Mouse (Mus musculus) hindbrain, postnatal 0 days (tissue): ENCODE measurements around the gene Olfr282. TPM values are rescaled to one million over a fixed set of nuclear protein-coding genes. Genes with fewer than 3 reads are reported as not detected.

Source experiments
- ATAC-seq: fragments of 200-750 bp; cut with Nextera tagmentation; 2 replicates; pipeline ENCODE4 v1.8.0; 2017; ENCODE audit warnings: mild to moderate bottlenecking, moderate TSS enrichment, moderate library complexity
- DNase-seq: peaks from one replicate; pipeline ENCODE4 v3.0.0-alpha.2; 2015; ENCODE audit warnings: low spot score
- H3K27ac ChIP-seq: fragments of 300-500 bp; sonication (generic); 2 replicates; pipeline ENCODE4 v1.5.1; 2014; ENCODE audit warnings: mild to moderate bottlenecking
- H3K27me3 ChIP-seq: fragments of 300-500 bp; sonication (generic); 2 replicates; pipeline ENCODE4 v1.6.1; 2014; ENCODE audit warnings: low read length, mixed read lengths; ENCODE audit not compliant: insufficient read depth
- H3K36me3 ChIP-seq: fragments of 300-500 bp; sonication (generic); 2 replicates; pipeline ENCODE4 v1.6.1; 2014; ENCODE audit warnings: low read length, mixed read lengths; ENCODE audit not compliant: insufficient read depth
- H3K4me1 ChIP-seq: fragments of 300-500 bp; sonication (generic); 2 replicates; pipeline ENCODE4 v1.6.1; 2014; ENCODE audit warnings: antibody characterized with exemption, low read length, mixed read lengths; ENCODE audit not compliant: insufficient read depth
- H3K4me2 ChIP-seq: fragments of 300-500 bp; sonication (generic); 2 replicates; pipeline ENCODE4 v1.6.1; 2014; ENCODE audit warnings: low read depth, mild to moderate bottlenecking, low read length, moderate library complexity, mixed read lengths
- H3K4me3 ChIP-seq: fragments of 300-500 bp; sonication (generic); 2 replicates; pipeline ENCODE4 v1.5.1; 2014; ENCODE audit warnings: low read length
- H3K9ac ChIP-seq: fragments of 300-500 bp; sonication (generic); replicated peaks from 2 replicates; pipeline ENCODE4 v1.6.1; 2014; ENCODE audit warnings: mild to moderate bottlenecking, low read length, moderate library complexity, mixed read lengths
- H3K9me3 ChIP-seq: fragments of 300-500 bp; sonication (generic); 2 replicates; pipeline ENCODE4 v1.6.1; 2016; ENCODE audit warnings: low read length, mixed read lengths
- CTCF ChIP-seq: IDR thresholded peaks from 2 replicates; pipeline ENCODE4 v1.5.1; 2016; ENCODE audit warnings: antibody characterized with exemption, control low read depth, low read depth
- WGBS: fragments of 180-500 bp; shearing (Covaris S2); extraction: QIAGEN DNeasy Blood & Tissue Kit; methylation state at CpG from one replicate; pipeline ENCODE4 v1.1.7; 2014; 5-methylcytosine and 5-hydroxymethylcytosine counted together
- polyA plus RNA-seq: library from polyadenylated mRNA; unstranded; fragments of >200 nt; fragmentation: Nextera tagmentation; extraction: Ambion mirVana; gene quantifications from 2 replicates; pipeline ENCODE4 v1.2.1, GENCODE M21; 2015
- total RNA-seq: library from RNA; depleted of rRNA; stranded (reverse); fragments of >200 nt; gene quantifications from 2 replicates; pipeline ENCODE4 v1.2.3, GENCODE M21; 2014

The Olfr282 gene
- total and polyA plus RNA-seq, 2 experiments from 2014 or later = not detected

DNA sequence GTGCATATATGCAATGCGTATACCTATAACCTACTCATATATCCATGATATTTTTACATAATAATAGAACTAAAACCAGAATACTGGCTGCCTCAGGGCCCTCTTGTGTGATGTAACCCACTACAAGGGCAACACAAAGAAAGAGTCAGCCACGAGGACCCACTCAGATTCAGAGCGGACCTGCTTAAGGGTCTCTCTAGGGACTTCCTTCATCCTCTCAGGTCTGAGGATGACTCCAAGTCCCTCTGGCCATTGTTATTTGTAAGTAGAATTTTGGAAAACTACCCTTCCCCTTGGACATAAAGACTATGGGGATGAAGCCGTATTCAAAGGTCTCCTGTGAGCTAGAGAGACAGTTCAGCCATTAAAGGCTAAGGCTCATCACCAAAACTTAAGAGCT, 38.6 kb downstream of the Olfr282 start, which contains the start of gene OR5BS1P:
OR5BS1P (plus strand) TSS at position 301 of the 400 bp plus-strand sequence.
- no peak for TF ChIP-seq CTCF
- 89% methylated on average over 4 of the region's 4 CpGs for WGBS
- Histone ChIP-seq H3K27me3 (no peaks in the 10 kb centered on the region), H3K9me3 (no peaks in the 10 kb centered on the region), H3K36me3 (no peaks in the 10 kb centered on the region), H3K4me3 (no peak within 1 kb of the TSS), H3K9ac (no peak within 1 kb of the TSS), H3K27ac (no peak within 1 kb of the TSS), H3K4me1 (no peaks in the 10 kb centered on the region), H3K4me2 (no peak within 1 kb of the TSS)
- DNase-seq (no peak), ATAC-seq (no peak)

DNA sequence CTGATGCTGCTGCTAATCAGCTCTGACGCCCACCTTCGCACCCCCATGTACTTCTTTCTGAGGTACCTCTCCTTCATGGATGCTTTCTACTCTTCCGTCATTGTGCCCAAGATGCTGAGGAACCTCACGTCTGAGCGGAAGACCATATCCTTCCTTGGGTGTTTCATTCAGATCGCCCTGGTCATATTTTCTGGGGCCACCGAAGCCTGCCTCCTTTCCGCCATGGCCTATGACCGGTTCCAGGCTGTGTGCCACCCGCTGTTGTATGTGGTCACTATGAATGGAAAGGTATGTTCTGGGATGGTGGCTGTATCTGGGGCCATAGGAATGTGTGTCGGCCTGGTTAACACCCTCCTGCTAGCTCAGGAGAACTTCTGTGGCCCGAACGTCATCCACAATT, 40.5 kb downstream of the Olfr282 start:
- no peaks in the 10 kb centered on the region for H3K4me1 ChIP-seq
- H3K36me3 ChIP-seq = no peaks in the 10 kb centered on the region
- ATAC-seq (no peak), DNase-seq (no peak)
- no peak overlapping the region for H3K27ac ChIP-seq
- whole genome bisulfite sequencing = 91% methylated on average over 13 of the region's 13 CpGs
- no peak overlapping the region for H3K4me3 ChIP-seq
- no peak overlapping the region for H3K9ac ChIP-seq
- no peak for TF ChIP-seq CTCF
- H3K4me2 ChIP-seq = no peak overlapping the region
- no peaks in the 10 kb centered on the region for H3K27me3 ChIP-seq
- no peaks in the 10 kb centered on the region for H3K9me3 ChIP-seq

- Histone ChIP-seq H3K27ac (no peak overlapping the region), H3K4me1 (no peaks in the 10 kb centered on the region), H3K9me3 (no peaks in the 10 kb centered on the region), H3K9ac (no peak overlapping the region), H3K4me3 (no peak overlapping the region), H3K27me3 (no peaks in the 10 kb centered on the region), H3K36me3 (no peaks in the 10 kb centered on the region), H3K4me2 (no peak overlapping the region)
- TF ChIP-seq CTCF = no peak
- DNase-seq (no peak), ATAC-seq (no peak)
- 81% methylated on average over 10 of the region's 10 CpGs for WGBS
Observed at GRCm38 (mm10) chr15:98474958-98475357, 43.9 kb downstream of the Olfr282 start.

DNA sequence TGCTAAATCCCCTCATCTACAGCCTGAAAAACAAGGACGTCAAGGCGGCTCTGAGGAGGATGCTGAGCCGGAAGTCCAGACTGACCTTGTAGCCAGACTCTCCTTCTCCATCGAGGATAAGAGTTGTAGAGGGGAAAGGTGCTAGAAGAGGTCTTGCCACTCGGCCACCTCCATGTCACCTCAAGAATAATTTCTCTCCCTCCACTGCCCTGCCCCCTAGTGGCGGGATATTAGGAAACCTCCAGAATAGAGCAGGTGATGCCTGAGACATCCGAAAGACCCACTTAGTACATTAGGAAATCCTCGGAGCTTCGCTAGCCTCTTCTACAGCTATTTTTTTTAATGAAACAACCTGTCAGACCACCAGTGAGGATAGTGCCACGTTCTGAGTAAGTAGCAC, 44.4 kb downstream of the Olfr282 start:
- ATAC-seq (no peak), DNase-seq (no peak)
- 56% methylated on average over 10 of the region's 10 CpGs for WGBS
- Histone ChIP-seq H3K27me3 (no peaks in the 10 kb centered on the region), H3K27ac (no peak overlapping the region), H3K4me2 (no peak overlapping the region), H3K4me1 (no peaks in the 10 kb centered on the region), H3K9me3 (no peaks in the 10 kb centered on the region), H3K9ac (no peak overlapping the region), H3K36me3 (no peaks in the 10 kb centered on the region), H3K4me3 (no peak overlapping the region)
- TF ChIP-seq CTCF = peak; percentile 57

DNA sequence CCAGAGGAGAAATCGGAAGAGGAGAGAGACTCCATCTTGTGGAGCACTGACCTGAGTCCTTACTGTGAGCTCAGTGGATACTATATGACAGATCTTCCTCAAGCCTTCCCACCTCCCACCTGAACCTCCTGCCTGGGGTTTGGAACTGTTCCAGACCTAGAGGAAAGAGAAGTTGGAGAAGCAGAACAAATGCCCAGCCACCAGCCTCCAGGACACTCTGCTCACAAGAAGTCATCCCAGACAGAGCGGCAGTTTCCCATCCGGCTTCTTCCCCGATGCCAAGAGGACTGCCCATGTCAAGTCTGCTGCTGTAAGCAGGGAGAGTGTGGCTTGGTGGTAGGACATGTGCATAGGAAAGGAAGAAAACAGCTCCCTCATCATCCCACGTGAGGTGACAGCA, 45.3 kb downstream of the Olfr282 start:
- H3K4me2 ChIP-seq = no peak overlapping the region
- H3K36me3 ChIP-seq = no peaks in the 10 kb centered on the region
- no peaks in the 10 kb centered on the region for H3K4me1 ChIP-seq
- DNase-seq = no peak
- H3K4me3 ChIP-seq = no peak overlapping the region
- no peaks in the 10 kb centered on the region for H3K27me3 ChIP-seq
- no peak for ATAC-seq
- H3K9ac ChIP-seq = no peak overlapping the region
- 64% methylated on average over 5 of the region's 5 CpGs for WGBS
- H3K9me3 ChIP-seq = no peaks in the 10 kb centered on the region
- no peak overlapping the region for H3K27ac ChIP-seq
- no peak for TF ChIP-seq CTCF

GRCm38 (mm10) chr15:98479568-98480102, 48.6 kb downstream of the Olfr282 start:
- no peaks in the 10 kb centered on the region for H3K27me3 ChIP-seq
- no peak overlapping the region for H3K27ac ChIP-seq
- TF ChIP-seq CTCF = no peak
- H3K4me3 ChIP-seq = no peak overlapping the region
- H3K4me2 ChIP-seq = no peak overlapping the region
- no peak overlapping the region for H3K9ac ChIP-seq
- WGBS = 77% methylated on average over 7 of the region's 7 CpGs
- ATAC-seq = no peak
- H3K36me3 ChIP-seq = no peaks in the 10 kb centered on the region
- H3K9me3 ChIP-seq = no peaks in the 10 kb centered on the region
- DNase-seq = no peak
- peaks cover 3% of the 10 kb centered on the region; the same call in 1 of the 2 replicates for H3K4me1 ChIP-seq

GRCm38 (mm10) chr15:98482701-98483100, 51.7 kb downstream of the Olfr282 start, which contains the start of gene Lalba:
Gene Lalba, minus strand, starts transcription at chr15:98482721.
- TF ChIP-seq CTCF = no peak
- ATAC-seq (no peak), DNase-seq (no peak)
- H3K27me3 ChIP-seq = no peaks in the 10 kb centered on the region
- H3K36me3 ChIP-seq = no peaks in the 10 kb centered on the region
- H3K4me3 ChIP-seq = no peak within 1 kb of the TSS
- H3K4me2 ChIP-seq = no peak within 1 kb of the TSS
- WGBS = 47% methylated on average over 3 of the region's 3 CpGs
- peaks cover 3% of the 10 kb centered on the region; the same call in 1 of the 2 replicates for H3K4me1 ChIP-seq
- no peak within 1 kb of the TSS for H3K27ac ChIP-seq
- H3K9ac ChIP-seq = no peak within 1 kb of the TSS
- H3K9me3 ChIP-seq = no peaks in the 10 kb centered on the region
